Mouse (Mus musculus) limb, embryonic 15.5 days (tissue): ENCODE data around the gene 8030474K03Rik. TPM values are rescaled to one million over a fixed set of nuclear protein-coding genes. Genes with fewer than 3 reads are reported as not detected.

Source experiments
- ATAC-seq: fragments of 200-750 bp; cut with Nextera tagmentation; 2 replicates; pipeline ENCODE4 v1.8.0; 2017; ENCODE audit warnings: low read depth, moderate TSS enrichment; ENCODE audit not compliant: insufficient number of reproducible peaks, low FRiP score, low TSS enrichment
- H3K27ac ChIP-seq: fragments of 300-500 bp; sonication (generic); 2 replicates; pipeline ENCODE4 v1.5.1; 2015; ENCODE audit warnings: moderate library complexity, mild to moderate bottlenecking, inconsistent platforms
- H3K27me3 ChIP-seq: fragments of 300-500 bp; sonication (generic); 2 replicates; pipeline ENCODE4 v1.6.1; 2015; ENCODE audit warnings: inconsistent platforms
- H3K36me3 ChIP-seq: fragments of 300-500 bp; sonication (generic); 2 replicates; pipeline ENCODE4 v1.6.1; 2015; ENCODE audit warnings: inconsistent platforms
- H3K4me1 ChIP-seq: fragments of 300-500 bp; sonication (generic); 2 replicates; pipeline ENCODE4 v1.6.1; 2015; ENCODE audit warnings: inconsistent platforms
- H3K4me2 ChIP-seq: fragments of 300-500 bp; sonication (generic); 2 replicates; pipeline ENCODE4 v1.6.1; 2015; ENCODE audit warnings: mild to moderate bottlenecking, inconsistent platforms
- H3K4me3 ChIP-seq: fragments of 300-500 bp; sonication (generic); 2 replicates; pipeline ENCODE4 v1.5.1; 2015; ENCODE audit warnings: mild to moderate bottlenecking, inconsistent platforms
- H3K9ac ChIP-seq: fragments of 300-500 bp; sonication (generic); 2 replicates; pipeline ENCODE4 v1.6.1; 2015; ENCODE audit warnings: inconsistent platforms
- H3K9me3 ChIP-seq: fragments of 300-500 bp; sonication (generic); 2 replicates; pipeline ENCODE4 v1.6.1; 2016; ENCODE audit warnings: inconsistent platforms
- WGBS: fragments of 180-500 bp; shearing (Covaris S2); methylation state at CpG from one replicate; pipeline ENCODE4 v1.1.7; 2015; 5-methylcytosine and 5-hydroxymethylcytosine counted together
- polyA plus RNA-seq: library from polyadenylated mRNA; unstranded; fragments of >200 nt; fragmentation: Nextera tagmentation; extraction: Ambion mirVana; gene quantifications from 2 replicates; pipeline ENCODE4 v1.2.1, GENCODE M21; 2015

Gene 8030474K03Rik
- polyA plus RNA-seq = 0.09 and 0.21 TPM in 2 replicates

GRCm38 (mm10) chrX:101794342-101794741 is at the start of gene 8030474K03Rik, which contains the start of gene Gm4779:
Gene 8030474K03Rik, plus strand, starts transcription at chrX:101794656.
Gene Gm4779, minus strand, starts transcription at chrX:101794423.
- 0 out of 2 replicates have a peak, but pooled peaks cover 9% of the 10 kb centered on the region for H3K27me3 ChIP-seq
- no peak for ATAC-seq
- WGBS = 92% methylated on average over 35 of the region's 35 CpGs
- H3K9me3 ChIP-seq = no peaks in the 10 kb centered on the region
- H3K9ac ChIP-seq = no peak within 1 kb of the TSS
- H3K4me2 ChIP-seq = no peak within 1 kb of the TSS
- no peak within 1 kb of the TSS for H3K27ac ChIP-seq
- no peak within 1 kb of the TSS for H3K4me3 ChIP-seq
- H3K4me1 ChIP-seq = no peaks in the 10 kb centered on the region
- H3K36me3 ChIP-seq = no peaks in the 10 kb centered on the region

- H3K9me3 ChIP-seq = no peaks in the 10 kb centered on the region
- H3K36me3 ChIP-seq = no peaks in the 10 kb centered on the region
- H3K27me3 ChIP-seq = peaks cover 13% of the 10 kb centered on the region; the same call in 1 of the 2 replicates
- no peak overlapping the region for H3K4me2 ChIP-seq
- H3K4me1 ChIP-seq = no peaks in the 10 kb centered on the region
- WGBS = 71% methylated on average over 4 of the region's 4 CpGs
- no peak overlapping the region for H3K9ac ChIP-seq
- no peak overlapping the region for H3K27ac ChIP-seq
- no peak for ATAC-seq
- H3K4me3 ChIP-seq = no peak overlapping the region
These were observed 44.3 kb upstream of the 8030474K03Rik start for GRCm38 (mm10) chrX:101750144-101750543.

- Histone ChIP-seq H3K9me3 (no peaks in the 10 kb centered on the region), H3K9ac (no peak overlapping the region), H3K4me1 (no peaks in the 10 kb centered on the region), H3K4me3 (no peak overlapping the region), H3K27me3 (peaks cover 16% of the 10 kb centered on the region; the same call in 1 of the 2 replicates), H3K27ac (no peak overlapping the region), H3K4me2 (no peak overlapping the region), H3K36me3 (no peaks in the 10 kb centered on the region)
- 54% methylated on average over 5 of the region's 5 CpGs for WGBS
- ATAC-seq = no peak
These were observed 40.0 kb upstream of the 8030474K03Rik start for GRCm38 (mm10) chrX:101754478-101754877.

- no peaks in the 10 kb centered on the region for H3K36me3 ChIP-seq
- H3K27me3 ChIP-seq = peaks cover 6% of the 10 kb centered on the region; the same call in 1 of the 2 replicates
- H3K4me1 ChIP-seq = no peaks in the 10 kb centered on the region
- no peak overlapping the region for H3K27ac ChIP-seq
- no peaks in the 10 kb centered on the region for H3K9me3 ChIP-seq
- no peak overlapping the region for H3K4me2 ChIP-seq
- ATAC-seq = no peak
- H3K4me3 ChIP-seq = no peak overlapping the region
- no peak overlapping the region for H3K9ac ChIP-seq
- WGBS = 66% methylated on average over 5 of the region's 5 CpGs
These were observed 29.8 kb upstream of the 8030474K03Rik start for GRCm38 (mm10) chrX:101764621-101765020.

DNA sequence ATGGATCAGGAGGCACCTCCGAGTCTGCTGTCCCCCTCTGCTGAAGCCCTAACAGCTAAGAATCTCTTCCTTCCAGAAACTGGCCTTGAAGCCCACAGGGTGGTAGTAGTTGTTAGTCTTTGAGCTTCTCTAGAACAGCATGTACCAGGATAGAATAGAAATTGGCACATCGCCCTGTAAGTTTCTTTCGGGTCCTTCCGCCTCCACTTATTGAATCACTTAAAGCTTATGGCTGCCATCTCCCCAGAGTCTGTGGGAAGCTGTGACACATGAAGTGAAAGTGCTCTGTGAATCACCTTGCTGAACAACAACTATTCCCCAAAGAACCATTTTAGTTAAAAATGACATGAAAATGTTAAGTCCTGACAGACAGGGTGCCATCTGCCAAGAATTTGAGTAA is 29.3 kb upstream of the 8030474K03Rik start:
- no peaks in the 10 kb centered on the region for H3K9me3 ChIP-seq
- H3K4me3 ChIP-seq = no peak overlapping the region
- no peak overlapping the region for H3K4me2 ChIP-seq
- peaks cover under 1% of the 10 kb centered on the region; the same call in 1 of the 2 replicates for H3K27me3 ChIP-seq
- no peak overlapping the region for H3K27ac ChIP-seq
- no peak for ATAC-seq
- no peak overlapping the region for H3K9ac ChIP-seq
- WGBS = 75% methylated on average over 4 of the region's 4 CpGs
- no peaks in the 10 kb centered on the region for H3K4me1 ChIP-seq
- no peaks in the 10 kb centered on the region for H3K36me3 ChIP-seq

DNA sequence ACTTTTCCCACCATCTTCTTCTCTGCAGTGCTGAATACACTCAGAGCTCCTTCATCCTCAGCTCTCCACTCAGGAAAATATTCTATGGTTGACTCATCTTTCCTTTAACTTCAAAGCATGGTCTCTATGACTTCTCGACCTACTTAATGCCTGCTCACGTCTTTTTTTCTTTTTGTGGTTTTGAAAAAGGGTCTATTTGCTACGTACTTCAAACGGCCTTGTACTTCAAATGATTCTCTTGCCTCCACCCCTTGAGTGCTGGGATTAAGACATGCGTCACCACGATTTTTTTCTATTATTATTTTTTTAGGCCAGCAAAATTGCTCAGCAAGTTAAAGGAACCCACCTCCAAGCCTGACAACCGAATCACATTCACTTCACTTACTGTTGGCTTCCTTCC is 27.2 kb upstream of the 8030474K03Rik start:
- no peak overlapping the region for H3K4me2 ChIP-seq
- no peak overlapping the region for H3K27ac ChIP-seq
- no peaks in the 10 kb centered on the region for H3K27me3 ChIP-seq
- 64% methylated on average over 7 of the region's 7 CpGs for WGBS
- no peak overlapping the region for H3K4me3 ChIP-seq
- no peak for ATAC-seq
- no peaks in the 10 kb centered on the region for H3K4me1 ChIP-seq
- no peak overlapping the region for H3K9ac ChIP-seq
- H3K9me3 ChIP-seq = no peaks in the 10 kb centered on the region
- no peaks in the 10 kb centered on the region for H3K36me3 ChIP-seq

DNA sequence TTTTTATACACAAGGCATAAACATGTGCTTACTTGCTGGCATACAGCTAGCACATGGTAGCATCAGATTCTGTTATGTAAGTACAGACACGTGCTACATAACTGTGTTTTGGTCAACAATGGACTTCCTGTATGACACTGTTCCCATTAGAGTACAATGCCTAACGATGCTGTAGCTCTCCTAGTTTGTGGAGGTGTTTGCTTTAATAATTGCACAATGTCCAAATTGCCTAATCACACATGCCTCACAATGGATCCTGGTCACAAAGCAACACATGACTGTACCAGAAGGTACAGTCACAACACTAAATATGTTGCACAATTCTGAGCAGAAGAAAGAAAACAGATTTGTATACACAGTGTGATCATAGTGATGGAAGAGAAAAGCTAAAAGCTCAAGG is 25.0 kb upstream of the 8030474K03Rik start:
- no peaks in the 10 kb centered on the region for H3K9me3 ChIP-seq
- H3K27ac ChIP-seq = no peak overlapping the region
- no peak overlapping the region for H3K4me3 ChIP-seq
- no peaks in the 10 kb centered on the region for H3K27me3 ChIP-seq
- 54% methylated on average over 2 of the region's 2 CpGs for WGBS
- H3K4me2 ChIP-seq = no peak overlapping the region
- no peaks in the 10 kb centered on the region for H3K4me1 ChIP-seq
- H3K36me3 ChIP-seq = no peaks in the 10 kb centered on the region
- no peak for ATAC-seq
- no peak overlapping the region for H3K9ac ChIP-seq

GRCm38 (mm10) chrX:101770307-101770706 is 24.1 kb upstream of the 8030474K03Rik start:
- no peak for ATAC-seq
- Histone ChIP-seq H3K27ac (no peak overlapping the region), H3K27me3 (no peaks in the 10 kb centered on the region; the same call in 1 of the 2 replicates), H3K9me3 (no peaks in the 10 kb centered on the region), H3K4me3 (no peak overlapping the region), H3K9ac (no peak overlapping the region), H3K4me1 (no peaks in the 10 kb centered on the region), H3K36me3 (no peaks in the 10 kb centered on the region), H3K4me2 (no peak overlapping the region)
- WGBS = 47% methylated on average over 3 of the region's 3 CpGs

- no peak overlapping the region for H3K27ac ChIP-seq
- H3K36me3 ChIP-seq = no peaks in the 10 kb centered on the region
- no peaks in the 10 kb centered on the region; the same call in 1 of the 2 replicates for H3K27me3 ChIP-seq
- no peaks in the 10 kb centered on the region for H3K9me3 ChIP-seq
- no peak overlapping the region for H3K9ac ChIP-seq
- no peak for ATAC-seq
- H3K4me2 ChIP-seq = no peak overlapping the region
- no peak overlapping the region for H3K4me3 ChIP-seq
- 40% methylated on average over 5 of the region's 5 CpGs for WGBS
- H3K4me1 ChIP-seq = no peaks in the 10 kb centered on the region
These were observed 22.4 kb upstream of the 8030474K03Rik start for GRCm38 (mm10) chrX:101772035-101772434.

DNA sequence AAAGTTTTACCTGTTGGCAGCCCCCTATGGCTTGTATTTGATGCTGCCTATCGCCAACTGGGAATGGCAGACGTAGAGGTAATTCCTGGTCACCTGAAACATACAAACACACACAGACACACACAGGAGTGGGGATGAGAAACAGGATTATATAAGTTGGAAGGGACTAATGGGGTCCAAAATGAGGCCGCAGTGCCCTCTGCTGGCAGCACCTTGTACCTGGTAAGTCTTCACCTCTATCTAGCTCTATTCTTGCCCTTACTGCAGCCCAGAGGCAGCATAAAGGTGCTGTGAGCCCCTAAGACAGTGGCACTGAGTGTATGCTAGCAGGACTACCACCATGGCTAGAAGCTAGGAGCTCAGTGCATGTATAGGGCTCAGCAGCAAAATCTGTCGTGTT is 2.9 kb upstream of the 8030474K03Rik start:
- no peaks in the 10 kb centered on the region for H3K9me3 ChIP-seq
- H3K9ac ChIP-seq = no peak overlapping the region
- H3K4me1 ChIP-seq = no peaks in the 10 kb centered on the region
- no peaks in the 10 kb centered on the region for H3K36me3 ChIP-seq
- H3K27me3 ChIP-seq = peaks cover 9% of the 10 kb centered on the region; the same call in 1 of the 2 replicates
- H3K4me3 ChIP-seq = no peak overlapping the region
- 42% methylated on average over 4 of the region's 4 CpGs for WGBS
- no peak overlapping the region for H3K27ac ChIP-seq
- H3K4me2 ChIP-seq = no peak overlapping the region
- no peak for ATAC-seq

DNA sequence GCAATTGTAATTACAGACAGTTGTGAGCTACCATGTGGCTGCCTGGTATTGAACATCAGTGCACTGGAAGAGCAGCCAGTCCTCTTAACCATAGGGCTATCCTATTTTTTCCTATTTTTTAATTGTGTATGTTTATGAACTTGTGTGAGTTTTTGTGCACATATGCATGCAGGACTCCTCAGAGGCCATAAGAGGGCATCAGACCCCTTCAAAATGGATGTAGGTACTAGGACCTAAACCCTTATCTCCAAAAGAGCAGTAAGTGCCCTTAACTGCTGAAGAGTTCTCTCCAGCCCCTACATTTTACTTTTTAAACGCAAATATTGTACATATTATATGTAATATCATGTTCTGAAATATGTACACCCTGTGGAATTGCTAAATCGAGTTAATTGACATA is 11.1 kb downstream of the 8030474K03Rik start:
- H3K27me3 ChIP-seq = peaks cover 7% of the 10 kb centered on the region; the same call in 1 of the 2 replicates
- H3K9ac ChIP-seq = no peak overlapping the region
- 27% methylated on average over 2 of the region's 2 CpGs for WGBS
- H3K27ac ChIP-seq = no peak overlapping the region
- no peaks in the 10 kb centered on the region for H3K4me1 ChIP-seq
- no peaks in the 10 kb centered on the region for H3K9me3 ChIP-seq
- no peak overlapping the region for H3K4me2 ChIP-seq
- no peak for ATAC-seq
- H3K36me3 ChIP-seq = no peaks in the 10 kb centered on the region
- no peak overlapping the region for H3K4me3 ChIP-seq

DNA sequence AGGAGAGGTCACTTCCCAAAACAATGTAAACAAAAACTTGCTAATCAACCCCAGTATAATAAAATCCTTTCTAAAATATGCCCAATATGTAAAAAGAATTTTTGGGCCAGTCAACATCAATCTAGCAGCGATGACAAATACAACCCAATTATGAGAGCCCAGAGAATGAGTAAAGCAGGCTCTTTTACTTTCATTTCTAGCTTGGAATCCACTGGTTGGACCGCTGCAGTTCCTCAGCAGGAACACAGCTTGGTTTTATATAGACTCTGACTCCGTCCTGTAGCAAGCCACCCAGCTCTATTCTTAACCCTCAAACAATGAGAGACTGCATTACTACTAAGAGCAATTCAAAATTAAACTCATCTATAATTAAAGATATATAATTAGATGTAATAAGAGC is 17.3 kb downstream of the 8030474K03Rik start:
- no peak overlapping the region for H3K27ac ChIP-seq
- H3K4me3 ChIP-seq = no peak overlapping the region
- no peaks in the 10 kb centered on the region for H3K9me3 ChIP-seq
- no peak overlapping the region for H3K9ac ChIP-seq
- H3K36me3 ChIP-seq = no peaks in the 10 kb centered on the region
- no peak for ATAC-seq
- H3K4me2 ChIP-seq = no peak overlapping the region
- peaks cover 6% of the 10 kb centered on the region; the same call in 1 of the 2 replicates for H3K27me3 ChIP-seq
- WGBS = 70% methylated on average over 3 of the region's 3 CpGs
- no peaks in the 10 kb centered on the region for H3K4me1 ChIP-seq

DNA sequence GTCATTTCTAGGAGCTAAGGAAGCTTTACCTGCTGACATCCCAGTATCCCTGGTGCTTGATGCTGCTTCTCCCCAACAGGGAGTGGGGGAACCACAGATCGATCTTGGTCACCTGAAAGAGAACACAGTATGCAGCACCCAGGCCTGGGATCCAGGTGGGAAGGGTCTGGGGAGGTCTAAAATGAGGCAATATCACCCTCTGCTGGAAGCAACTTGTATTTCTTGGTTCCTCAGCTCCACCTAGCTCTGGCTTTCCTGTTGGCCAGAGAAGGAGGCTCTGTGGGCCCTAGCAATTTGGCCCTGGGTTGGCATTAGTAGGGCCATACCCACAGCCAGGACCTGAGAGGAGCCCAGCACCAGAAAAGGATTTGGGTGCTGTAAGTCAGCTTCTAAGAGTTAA is 24.7 kb downstream of the 8030474K03Rik start:
- no peaks in the 10 kb centered on the region for H3K9me3 ChIP-seq
- ATAC-seq = no peak
- no peaks in the 10 kb centered on the region for H3K4me1 ChIP-seq
- no peak overlapping the region for H3K4me2 ChIP-seq
- peaks cover 10% of the 10 kb centered on the region; the same call in 1 of the 2 replicates for H3K27me3 ChIP-seq
- WGBS = 46% methylated on average over 1 of the region's 1 CpGs
- no peaks in the 10 kb centered on the region for H3K36me3 ChIP-seq
- H3K9ac ChIP-seq = no peak overlapping the region
- H3K4me3 ChIP-seq = no peak overlapping the region
- no peak overlapping the region for H3K27ac ChIP-seq
